Mouse (Mus musculus) heart, postnatal 0 days (tissue): Measurements from ENCODE around the gene Ttc9c. TPM values are rescaled to one million over a fixed set of nuclear protein-coding genes. Genes with fewer than 3 reads are reported as not detected.

Experiments used
- ATAC-seq: fragments of 200-750 bp; cut with Nextera tagmentation; 2 replicates; pipeline ENCODE4 v1.8.0; 2017; ENCODE audit warnings: low read depth, moderate number of reproducible peaks, moderate library complexity; ENCODE audit not compliant: insufficient read depth
- DNase-seq: peaks from one replicate; pipeline ENCODE4 v3.0.0-alpha.2; 2016; ENCODE audit warnings: low spot score
- H3K27ac ChIP-seq: fragments of 300-500 bp; sonication (generic); 2 replicates; pipeline ENCODE4 v1.5.1; 2014; ENCODE audit warnings: low read depth, mild to moderate bottlenecking
- H3K27me3 ChIP-seq: fragments of 300-500 bp; sonication (generic); 2 replicates; pipeline ENCODE4 v1.6.1; 2014; ENCODE audit warnings: low read length, mixed read lengths; ENCODE audit not compliant: control insufficient read depth, insufficient read depth
- H3K36me3 ChIP-seq: fragments of 300-500 bp; sonication (generic); replicated peaks from 2 replicates; pipeline ENCODE4 v1.6.1; 2014; ENCODE audit warnings: low read length, mixed read lengths; ENCODE audit not compliant: control insufficient read depth, insufficient read depth
- H3K4me1 ChIP-seq: fragments of 300-500 bp; sonication (generic); 2 replicates; pipeline ENCODE4 v1.6.1; 2014; ENCODE audit warnings: antibody characterized with exemption; ENCODE audit not compliant: control insufficient read depth, insufficient read depth
- H3K4me2 ChIP-seq: fragments of 300-500 bp; sonication (generic); 2 replicates; pipeline ENCODE4 v1.6.1; 2014; ENCODE audit warnings: low read depth, mild to moderate bottlenecking, low read length, moderate library complexity
- H3K4me3 ChIP-seq: fragments of 300-500 bp; sonication (generic); 2 replicates; pipeline ENCODE4 v1.5.1; 2014; ENCODE audit warnings: low read depth, low read length
- H3K9ac ChIP-seq: fragments of 300-500 bp; sonication (generic); replicated peaks from 2 replicates; pipeline ENCODE4 v1.6.1; 2014; ENCODE audit warnings: low read depth, low read length, mixed read lengths
- H3K9me3 ChIP-seq: fragments of 300-500 bp; sonication (generic); replicated peaks from 2 replicates; pipeline ENCODE4 v1.6.1; 2016; ENCODE audit warnings: low read length; ENCODE audit not compliant: control insufficient read depth
- CTCF ChIP-seq: IDR thresholded peaks from 2 replicates; pipeline ENCODE4 v1.5.1; 2016; ENCODE audit warnings: antibody characterized with exemption, control low read depth, low read depth
- EP300 ChIP-seq: IDR thresholded peaks from 2 replicates; pipeline ENCODE4 v1.6.1; 2016; ENCODE audit warnings: antibody characterized with exemption, low read depth
- WGBS: fragments of 180-500 bp; shearing (Covaris S2); extraction: QIAGEN DNeasy Blood & Tissue Kit; methylation state at CpG from one replicate; pipeline ENCODE4 v1.1.7; 2014; 5-methylcytosine and 5-hydroxymethylcytosine counted together
- polyA plus RNA-seq: library from polyadenylated mRNA; unstranded; fragments of >200 nt; fragmentation: Nextera tagmentation; extraction: Ambion mirVana; gene quantifications from 2 replicates; pipeline ENCODE4 v1.2.1, GENCODE M21; 2015
- total RNA-seq: library from RNA; depleted of rRNA; stranded (reverse); fragments of >200 nt; gene quantifications from 2 replicates; pipeline ENCODE4 v1.2.3, GENCODE M21; 2014; ENCODE audit warnings: low replicate concordance

The Ttc9c gene
- total and polyA plus RNA-seq, 2 experiments from 2014 or later: 20.0 to 21.4 TPM

GRCm38 (mm10) chr19:8802130-8802821 is 16.9 kb downstream of the Ttc9c start, which contains the start of gene Zbtb3:
Gene Zbtb3 (plus strand): TSS chr19:8802555.
- peak; percentile 97 for ATAC-seq
- Histone ChIP-seq H3K4me3 (peak within 1 kb of the TSS; percentile 63), H3K27me3 (no peaks in the 10 kb centered on the region), H3K9me3 (no peaks in the 10 kb centered on the region), H3K4me1 (peaks cover 13% of the 10 kb centered on the region; the same call in 1 of the 2 replicates), H3K27ac (peak within 1 kb of the TSS; percentile 85), H3K9ac (peak within 1 kb of the TSS; percentile 40), H3K36me3 (peaks cover 18% of the 10 kb centered on the region; the same call in 1 of the 2 replicates), H3K4me2 (peak within 1 kb of the TSS; percentile 73)
- under 1% methylated on average over 30 of the region's 30 CpGs for WGBS
- DNase-seq: peak; percentile 99
- TF ChIP-seq CTCF (no peak), EP300 (no peak)

- peak overlapping the region; percentile 76 for H3K4me2 ChIP-seq
- H3K4me3 ChIP-seq: peak overlapping the region; percentile 71
- H3K9me3 ChIP-seq: no peaks in the 10 kb centered on the region
- peak overlapping the region; percentile 73 for H3K27ac ChIP-seq
- H3K36me3 ChIP-seq: peaks cover 20% of the 10 kb centered on the region
- H3K27me3 ChIP-seq: no peaks in the 10 kb centered on the region
- TF ChIP-seq EP300 (no peak), CTCF (no peak)
- H3K4me1 ChIP-seq: peaks cover 13% of the 10 kb centered on the region; the same call in 1 of the 2 replicates
- ATAC-seq (no peak), DNase-seq (no peak)
- no peak overlapping the region for H3K9ac ChIP-seq
These were observed 20.2 kb downstream of the Ttc9c start for GRCm38 (mm10) chr19:8798947-8799315.

- peak within 1 kb of the TSS; percentile 71 for H3K4me3 ChIP-seq
- DNase-seq (peak; percentile 96), ATAC-seq (peak; percentile 78)
- H3K27me3 ChIP-seq: no peaks in the 10 kb centered on the region
- peak within 1 kb of the TSS; percentile 68 for H3K9ac ChIP-seq
- H3K4me2 ChIP-seq: peak within 1 kb of the TSS; percentile 76
- peak within 1 kb of the TSS; percentile 73 for H3K27ac ChIP-seq
- H3K36me3 ChIP-seq: peaks cover 25% of the 10 kb centered on the region
- H3K9me3 ChIP-seq: no peaks in the 10 kb centered on the region
- 1% methylated on average over 25 of the region's 25 CpGs for WGBS
- TF ChIP-seq CTCF (no peak), EP300 (peak; percentile 20; the same call in 1 of the 2 replicates)
- peaks cover 13% of the 10 kb centered on the region; the same call in 1 of the 2 replicates for H3K4me1 ChIP-seq
These were observed 20.7 kb downstream of the Ttc9c start, which contains the start of gene Polr2g for GRCm38 (mm10) chr19:8798264-8798946. Gene Polr2g (minus strand): TSS chr19:8798577.

GRCm38 (mm10) chr19:8790171-8790570 is 29.0 kb downstream of the Ttc9c start:
- Histone ChIP-seq H3K4me2 (no peak overlapping the region), H3K27ac (no peak overlapping the region), H3K27me3 (no peaks in the 10 kb centered on the region), H3K4me3 (no peak overlapping the region), H3K9me3 (no peaks in the 10 kb centered on the region), H3K9ac (no peak overlapping the region), H3K4me1 (no peaks in the 10 kb centered on the region; the same call in 1 of the 2 replicates), H3K36me3 (peaks cover 29% of the 10 kb centered on the region)
- no peak for DNase-seq
- TF ChIP-seq CTCF (no peak), EP300 (no peak)
- 74% methylated on average over 7 of the region's 7 CpGs for WGBS
- ATAC-seq: no peak

GRCm38 (mm10) chr19:8789171-8789570 is 30.0 kb downstream of the Ttc9c start:
- DNase-seq (no peak), ATAC-seq (no peak)
- 52% methylated on average over 1 of the region's 1 CpGs for WGBS
- no peak overlapping the region for H3K27ac ChIP-seq
- H3K36me3 ChIP-seq: peaks cover 19% of the 10 kb centered on the region
- TF ChIP-seq CTCF: no peak
- no peak for TF ChIP-seq EP300
- H3K4me2 ChIP-seq: no peak overlapping the region
- H3K9me3 ChIP-seq: no peaks in the 10 kb centered on the region
- no peaks in the 10 kb centered on the region for H3K27me3 ChIP-seq
- H3K4me1 ChIP-seq: no peaks in the 10 kb centered on the region; the same call in 1 of the 2 replicates
- H3K4me3 ChIP-seq: no peak overlapping the region
- no peak overlapping the region for H3K9ac ChIP-seq
